ENCODE assay signal across 7 mouse cellular contexts in the genomic region with DNA sequence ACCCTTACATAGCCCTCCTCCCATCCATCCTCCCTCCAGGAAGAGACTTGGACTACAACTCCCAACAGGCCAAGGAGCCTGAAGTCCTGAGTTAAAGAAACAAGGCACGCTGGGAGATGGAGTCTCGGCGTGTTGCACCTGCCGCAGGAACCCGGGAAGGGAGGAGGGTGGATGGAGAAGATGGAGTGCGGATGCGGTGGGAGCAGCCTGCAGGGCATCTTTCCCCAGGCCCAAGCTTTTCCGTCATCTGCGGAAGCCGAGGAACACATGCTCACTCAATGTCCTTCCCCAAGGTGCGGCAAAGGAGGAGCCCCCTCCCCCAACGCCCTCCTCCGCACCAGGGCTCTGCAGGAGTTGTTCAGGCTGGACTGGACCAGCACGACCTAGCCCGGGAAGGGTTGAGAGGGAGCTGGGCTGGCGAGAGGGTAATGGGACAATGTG. TPM values are rescaled to one million over a fixed set of nuclear protein-coding genes. Genes with fewer than 3 reads are reported as not detected.
DNase-seq lines count a peak whose midpoint lies in the region; ATAC-seq and TF ChIP-seq lines count a peak whose summit lies in the region.

No protein-coding gene starts in this region.

- H3K9ac ChIP-seq in hindbrain, embryonic 15.5 days, result peak overlapping the region; percentile 47
- peak overlapping the region; percentile 50 for H3K9ac ChIP-seq in midbrain, embryonic 11.5 days (ENCODE audit: low read length)
- no peak overlapping the region for H3K9ac ChIP-seq in stomach, postnatal 0 days (ENCODE audit: low read length)

- H3K27me3 ChIP-seq in embryonic facial prominence, embryonic 10.5 days (replicated peaks; ENCODE audit: low read depth, poor library complexity, severe bottlenecking), result peaks cover 89% of the 10 kb centered on the region
- peaks cover 1% of the 10 kb centered on the region; the same call in 1 of the 2 replicates for H3K27me3 ChIP-seq in hindbrain, embryonic 15.5 days
- H3K27me3 ChIP-seq in midbrain, embryonic 11.5 days (ENCODE audit: control insufficient read depth, insufficient read depth, low read length), result peaks cover 23% of the 10 kb centered on the region; the same call in 1 of the 2 replicates
- peaks cover 12% of the 10 kb centered on the region; the same call in 1 of the 2 replicates for H3K27me3 ChIP-seq in stomach, postnatal 0 days (ENCODE audit: control insufficient read depth, insufficient read depth, low read length)

- 1% methylated on average over 16 of the region's 16 CpGs for WGBS in embryonic facial prominence, embryonic 10.5 days
- WGBS in hindbrain, embryonic 15.5 days, result 3% methylated on average over 16 of the region's 16 CpGs
- 4% methylated on average over 16 of the region's 16 CpGs for WGBS in midbrain, embryonic 11.5 days
- WGBS in stomach, postnatal 0 days, result under 1% methylated on average over 16 of the region's 16 CpGs

- no peak for TF ChIP-seq EP300 in stomach, postnatal 0 days (optimal IDR thresholded peaks at IDR 0.05)

- no peak for TF ChIP-seq CTCF in stomach, postnatal 0 days (IDR thresholded peaks at IDR 0.05; ENCODE audit: low read depth)

- peak overlapping the region; percentile 67 for H3K4me2 ChIP-seq in hindbrain, embryonic 15.5 days
- H3K4me2 ChIP-seq in midbrain, embryonic 11.5 days, result peak overlapping the region; percentile 60
- peak overlapping the region; percentile 38 for H3K4me2 ChIP-seq in stomach, postnatal 0 days (replicated peaks; ENCODE audit: low read depth)

- peaks cover 27% of the 10 kb centered on the region for H3K4me1 ChIP-seq in embryonic facial prominence, embryonic 10.5 days
- H3K4me1 ChIP-seq in hindbrain, embryonic 15.5 days (replicated peaks), result peaks cover 42% of the 10 kb centered on the region
- peaks cover 22% of the 10 kb centered on the region for H3K4me1 ChIP-seq in midbrain, embryonic 11.5 days (ENCODE audit: control insufficient read depth, insufficient read depth, low read length)
- H3K4me1 ChIP-seq in stomach, postnatal 0 days (replicated peaks; ENCODE audit: control insufficient read depth, insufficient read depth), result no peaks in the 10 kb centered on the region

- DNase-seq in Muller cell, postnatal 12 days (ENCODE audit: inconsistent ontology term), result peak; percentile 55
- DNase-seq in embryonic facial prominence, embryonic 10.5 days (ENCODE audit: low spot score), result peak; percentile 59
- DNase-seq in left cerebral cortex, adult 11 months (ENCODE audit: low spot score), result peak; percentile 45
- DNase-seq in midbrain, embryonic 11.5 days (ENCODE audit: low spot score, missing footprints), result peak; percentile 92
- DNase-seq in stomach, postnatal 0 days (ENCODE audit: low spot score), result peak; percentile 56

- no peaks in the 10 kb centered on the region for H3K9me3 ChIP-seq in embryonic facial prominence, embryonic 10.5 days
- no peaks in the 10 kb centered on the region for H3K9me3 ChIP-seq in hindbrain, embryonic 15.5 days
- H3K9me3 ChIP-seq in midbrain, embryonic 11.5 days (ENCODE audit: control insufficient read depth, low read length), result no peaks in the 10 kb centered on the region
- no peaks in the 10 kb centered on the region for H3K9me3 ChIP-seq in stomach, postnatal 0 days (ENCODE audit: control insufficient read depth, low read length)

- peak overlapping the region; percentile 32; the same call in 1 of the 2 replicates for H3K27ac ChIP-seq in embryonic facial prominence, embryonic 10.5 days (replicated peaks)
- no peak overlapping the region; the same call in 1 of the 2 replicates for H3K27ac ChIP-seq in hindbrain, embryonic 15.5 days (replicated peaks)
- no peak overlapping the region for H3K27ac ChIP-seq in midbrain, embryonic 11.5 days (ENCODE audit: low read depth, low read length)
- no peak overlapping the region for H3K27ac ChIP-seq in stomach, postnatal 0 days (replicated peaks)

- H3K36me3 ChIP-seq in embryonic facial prominence, embryonic 10.5 days (replicated peaks), result no peaks in the 10 kb centered on the region; the same call in 1 of the 2 replicates
- peaks cover 16% of the 10 kb centered on the region for H3K36me3 ChIP-seq in hindbrain, embryonic 15.5 days
- no peaks in the 10 kb centered on the region for H3K36me3 ChIP-seq in midbrain, embryonic 11.5 days (ENCODE audit: control insufficient read depth, insufficient read depth, low read length)
- no peaks in the 10 kb centered on the region for H3K36me3 ChIP-seq in stomach, postnatal 0 days (ENCODE audit: control insufficient read depth, insufficient read depth, low read length)

- peak overlapping the region; percentile 54 for H3K4me3 ChIP-seq in embryonic facial prominence, embryonic 10.5 days
- peak overlapping the region; percentile 40 for H3K4me3 ChIP-seq in hindbrain, embryonic 15.5 days
- H3K4me3 ChIP-seq in midbrain, embryonic 11.5 days (ENCODE audit: low read depth, low read length), result peak overlapping the region; percentile 31
- H3K4me3 ChIP-seq in stomach, postnatal 0 days (ENCODE audit: low read depth, low read length), result peak overlapping the region; percentile 22

- ATAC-seq in CD4-positive, CD25-positive, alpha-beta regulatory T cell, adult 4 months, result peak; percentile 50
- ATAC-seq in hindbrain, embryonic 15.5 days (ENCODE audit: low FRiP score, low read depth), result peak; percentile 29; the same call in 1 of the 2 replicates
- peak; percentile 61 for ATAC-seq in midbrain, embryonic 11.5 days (ENCODE audit: low FRiP score)
- peak; percentile 50 for ATAC-seq in stomach, postnatal 0 days (ENCODE audit: low FRiP score, low TSS enrichment)

RNA-seq across cellular contexts. Expression of a gene that starts 3.9 kb away (rescaled TPM):
- polyA plus RNA-seq in CD4-positive, CD25-positive, alpha-beta regulatory T cell, adult 4 months (2017; shearing (Covaris generic)), result under 1 TPM; 0.24 to 0.55 TPM
- 0.67 and 0.80 TPM in 2 replicates for polyA plus RNA-seq in embryonic facial prominence, embryonic 10.5 days (2016; fragmentation: Nextera tagmentation; extraction: Ambion mirVana)
- 8.6 and 8.9 TPM in 2 replicates for polyA plus RNA-seq in hindbrain, embryonic 15.5 days (2015; fragmentation: Nextera tagmentation; extraction: Ambion mirVana)
- polyA plus RNA-seq in midbrain, embryonic 11.5 days (2014; fragmentation: Nextera tagmentation; extraction: Ambion mirVana), result 2.1 and 2.6 TPM in 2 replicates
- 0.13 and 0.15 TPM in 2 replicates for polyA plus RNA-seq in stomach, postnatal 0 days (2015; fragmentation: Nextera tagmentation; extraction: Ambion mirVana)

RNA-seq across cellular contexts. Expression of a gene that starts 12.9 kb away (rescaled TPM):
- polyA plus RNA-seq in CD4-positive, CD25-positive, alpha-beta regulatory T cell, adult 4 months (2017; shearing (Covaris generic)), result 1 to 10 TPM; 6.4 to 6.9 TPM
- 79.9 and 81.6 TPM in 2 replicates for polyA plus RNA-seq in embryonic facial prominence, embryonic 10.5 days (2016; fragmentation: Nextera tagmentation; extraction: Ambion mirVana)
- polyA plus RNA-seq in hindbrain, embryonic 15.5 days (2015; fragmentation: Nextera tagmentation; extraction: Ambion mirVana), result 21.8 and 22.4 TPM in 2 replicates
- polyA plus RNA-seq in midbrain, embryonic 11.5 days (2014; fragmentation: Nextera tagmentation; extraction: Ambion mirVana), result 71.7 and 77.2 TPM in 2 replicates
- 23.8 and 24.7 TPM in 2 replicates for polyA plus RNA-seq in stomach, postnatal 0 days (2015; fragmentation: Nextera tagmentation; extraction: Ambion mirVana)

RNA-seq across cellular contexts. Expression of a gene that starts 45.3 kb away (rescaled TPM):
- polyA plus RNA-seq in CD4-positive, CD25-positive, alpha-beta regulatory T cell, adult 4 months (2017; shearing (Covaris generic)), result not detected
- polyA plus RNA-seq in embryonic facial prominence, embryonic 10.5 days (2016; fragmentation: Nextera tagmentation; extraction: Ambion mirVana), result not detected in 2 replicates
- polyA plus RNA-seq in hindbrain, embryonic 15.5 days (2015; fragmentation: Nextera tagmentation; extraction: Ambion mirVana), result 0.10 TPM in 1 of 2 replicates, not detected in the other
- not detected in 2 replicates for polyA plus RNA-seq in midbrain, embryonic 11.5 days (2014; fragmentation: Nextera tagmentation; extraction: Ambion mirVana)
- not detected in 2 replicates for polyA plus RNA-seq in stomach, postnatal 0 days (2015; fragmentation: Nextera tagmentation; extraction: Ambion mirVana)

RNA-seq across cellular contexts. Expression of a gene that starts 54.9 kb away (rescaled TPM):
- polyA plus RNA-seq in CD4-positive, CD25-positive, alpha-beta regulatory T cell, adult 4 months (2017; shearing (Covaris generic)), result not detected
- 0.77 TPM in 1 of 2 replicates, not detected in the other for polyA plus RNA-seq in embryonic facial prominence, embryonic 10.5 days (2016; fragmentation: Nextera tagmentation; extraction: Ambion mirVana)
- polyA plus RNA-seq in hindbrain, embryonic 15.5 days (2015; fragmentation: Nextera tagmentation; extraction: Ambion mirVana), result 2.8 and 3.0 TPM in 2 replicates
- 0.55 and 0.85 TPM in 2 replicates for polyA plus RNA-seq in midbrain, embryonic 11.5 days (2014; fragmentation: Nextera tagmentation; extraction: Ambion mirVana)
- polyA plus RNA-seq in stomach, postnatal 0 days (2015; fragmentation: Nextera tagmentation; extraction: Ambion mirVana), result 0.23 and 0.24 TPM in 2 replicates
